Mouse (Mus musculus): Measurements from ENCODE around the gene Rbfox1. TPM values are rescaled to one million over a fixed set of nuclear protein-coding genes. Genes with fewer than 3 reads are reported as not detected.

Rbfox1 gene
- total RNA-seq, 2 experiments from 2014 or later, result 410 to 420 TPM

GRCm38 (mm10) chr16:6955102-6955675 lies 1070.0 kb downstream of the Rbfox1 start:
- DNase-seq, result no peak

GRCm38 (mm10) chr16:6961931-6962379 lies 1076.8 kb downstream of the Rbfox1 start:
- DNase-seq, result no peak

GRCm38 (mm10) chr16:6962508-6962907 lies 1077.4 kb downstream of the Rbfox1 start:
- no peak for DNase-seq

GRCm38 (mm10) chr16:6963533-6963932 lies 1078.4 kb downstream of the Rbfox1 start:
- DNase-seq, result peak in 1 of 2 experiments; percentile 42

GRCm38 (mm10) chr16:6964720-6965583 lies 1079.8 kb downstream of the Rbfox1 start:
- DNase-seq, result no peak

GRCm38 (mm10) chr16:6969986-6970385 lies 1084.8 kb downstream of the Rbfox1 start:
- DNase-seq, result no peak

- DNase-seq, result no peak
These were observed 1091.2 kb downstream of the Rbfox1 start for GRCm38 (mm10) chr16:6976341-6976740.

- DNase-seq, result no peak
These were observed 1098.8 kb downstream of the Rbfox1 start for GRCm38 (mm10) chr16:6983947-6984346.

- no peak for DNase-seq
These were observed 1100.9 kb downstream of the Rbfox1 start for GRCm38 (mm10) chr16:6986031-6986430.

- no peak for DNase-seq
These were observed 1101.3 kb downstream of the Rbfox1 start for GRCm38 (mm10) chr16:6986494-6986893.

- no peak for DNase-seq
These were observed 1107.1 kb downstream of the Rbfox1 start for GRCm38 (mm10) chr16:6992251-6992650.

GRCm38 (mm10) chr16:6993180-6993579 lies 1108.0 kb downstream of the Rbfox1 start:
- no peak for DNase-seq

- DNase-seq, result no peak
These were observed 1112.0 kb downstream of the Rbfox1 start for GRCm38 (mm10) chr16:6997109-6997508.

GRCm38 (mm10) chr16:6997834-6998233 lies 1112.7 kb downstream of the Rbfox1 start:
- DNase-seq, result no peak

- DNase-seq, result no peak
These were observed 1119.4 kb downstream of the Rbfox1 start for GRCm38 (mm10) chr16:7004565-7004964.

GRCm38 (mm10) chr16:7005478-7005877 lies 1120.3 kb downstream of the Rbfox1 start:
- peak in 1 of 2 experiments; percentile 46 for DNase-seq

- no peak for DNase-seq
These were observed 1132.2 kb downstream of the Rbfox1 start for GRCm38 (mm10) chr16:7017310-7017709.

GRCm38 (mm10) chr16:7034231-7034630 lies 1149.1 kb downstream of the Rbfox1 start:
- no peak for DNase-seq

GRCm38 (mm10) chr16:7036566-7036965 lies 1151.4 kb downstream of the Rbfox1 start:
- DNase-seq, result no peak

- DNase-seq, result no peak
These were observed 1151.8 kb downstream of the Rbfox1 start for GRCm38 (mm10) chr16:7036988-7037387.

GRCm38 (mm10) chr16:7038639-7039260 lies 1153.6 kb downstream of the Rbfox1 start:
- no peak for DNase-seq

- no peak for DNase-seq
These were observed 1154.5 kb downstream of the Rbfox1 start for GRCm38 (mm10) chr16:7039404-7040367.
